Mouse (Mus musculus): ENCODE data around the gene P2ry14. TPM values are rescaled to one million over a fixed set of nuclear protein-coding genes. Genes with fewer than 3 reads are reported as not detected.
"Not testable (repeated sequence)": the region's sequence is repeated elsewhere in the genome, so short reads cannot be mapped to it uniquely, and the experiment has no call there.

The P2ry14 gene
- polyA plus RNA-seq, 1 experiment from 2014 or later, result 1.7 TPM

- Histone ChIP-seq H3K4me1 (peaks cover 14% of the 10 kb centered on the region), H3K9me3 (replicated peaks) (no peaks in the 10 kb centered on the region), H3K27ac (replicated peaks) (no peak overlapping the region), H3K4me3 (no peak overlapping the region), H3K36me3 (no peaks in the 10 kb centered on the region), H3K27me3 (ENCODE audit: low read depth, poor library complexity, severe bottlenecking) (no peaks in the 10 kb centered on the region)
- WGBS, result 17% methylated on average over 6 of the region's 6 CpGs
- no peak for DNase-seq (ENCODE audit: low spot score)
These were observed 73.0 kb downstream of the P2ry14 start for GRCm38 (mm10) chr3:59080293-59080916.

DNA sequence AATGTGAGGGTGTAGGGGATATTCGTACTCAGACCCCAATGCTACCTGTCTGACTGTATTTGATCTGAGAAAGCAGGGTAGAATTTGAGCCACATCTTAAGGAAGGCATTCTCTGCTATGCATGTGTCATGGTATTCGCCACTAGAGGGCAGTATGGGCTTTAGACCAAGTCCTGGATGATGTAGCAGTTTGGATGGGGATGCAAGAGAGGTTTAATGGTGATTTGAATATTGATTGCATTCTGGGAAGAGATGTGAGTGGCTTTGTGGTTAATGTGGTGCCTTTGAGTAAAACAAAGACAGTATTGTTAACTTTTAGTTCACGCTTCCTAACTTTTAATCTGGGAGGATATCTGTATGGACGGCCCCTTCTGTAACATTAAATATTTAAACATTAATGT lies 74.1 kb downstream of the P2ry14 start:
- Histone ChIP-seq H3K4me3 (no peak overlapping the region), H3K9me3 (replicated peaks) (no peaks in the 10 kb centered on the region), H3K4me1 (peaks cover 14% of the 10 kb centered on the region), H3K27ac (replicated peaks) (no peak overlapping the region), H3K36me3 (no peaks in the 10 kb centered on the region), H3K27me3 (ENCODE audit: low read depth, poor library complexity, severe bottlenecking) (no peaks in the 10 kb centered on the region)
- DNase-seq (ENCODE audit: low spot score), result peak; percentile 50
- 43% methylated on average over 4 of the region's 4 CpGs for WGBS

- no peaks in the 10 kb centered on the region for H3K27me3 ChIP-seq (ENCODE audit: low read depth, poor library complexity, severe bottlenecking)
- H3K27ac ChIP-seq (replicated peaks), result no peak overlapping the region
- H3K36me3 ChIP-seq, result no peaks in the 10 kb centered on the region
- peaks cover 14% of the 10 kb centered on the region for H3K4me1 ChIP-seq
- H3K9me3 ChIP-seq (replicated peaks), result no peaks in the 10 kb centered on the region
- WGBS, result 83% methylated on average over 11 of the region's 11 CpGs
- H3K4me3 ChIP-seq, result no peak overlapping the region
- no peak for DNase-seq (ENCODE audit: low spot score)
These were observed 74.8 kb downstream of the P2ry14 start for GRCm38 (mm10) chr3:59078585-59078984.

GRCm38 (mm10) chr3:59077278-59077677 lies 76.1 kb downstream of the P2ry14 start:
- Histone ChIP-seq H3K4me1 (peaks cover 14% of the 10 kb centered on the region), H3K27me3 (ENCODE audit: low read depth, poor library complexity, severe bottlenecking) (no peaks in the 10 kb centered on the region), H3K9me3 (replicated peaks) (no peaks in the 10 kb centered on the region), H3K27ac (replicated peaks) (no peak overlapping the region), H3K36me3 (no peaks in the 10 kb centered on the region), H3K4me3 (no peak overlapping the region)
- DNase-seq (ENCODE audit: low spot score), result no peak
- 73% methylated on average over 4 of the region's 4 CpGs for WGBS

- H3K4me3 ChIP-seq; DNase-seq (ENCODE audit: low spot score): not testable (repeated sequence)
- WGBS, result 85% methylated on average over 1 of the region's 1 CpGs
These were observed 84.3 kb downstream of the P2ry14 start for GRCm38 (mm10) chr3:59069071-59069470.

DNA sequence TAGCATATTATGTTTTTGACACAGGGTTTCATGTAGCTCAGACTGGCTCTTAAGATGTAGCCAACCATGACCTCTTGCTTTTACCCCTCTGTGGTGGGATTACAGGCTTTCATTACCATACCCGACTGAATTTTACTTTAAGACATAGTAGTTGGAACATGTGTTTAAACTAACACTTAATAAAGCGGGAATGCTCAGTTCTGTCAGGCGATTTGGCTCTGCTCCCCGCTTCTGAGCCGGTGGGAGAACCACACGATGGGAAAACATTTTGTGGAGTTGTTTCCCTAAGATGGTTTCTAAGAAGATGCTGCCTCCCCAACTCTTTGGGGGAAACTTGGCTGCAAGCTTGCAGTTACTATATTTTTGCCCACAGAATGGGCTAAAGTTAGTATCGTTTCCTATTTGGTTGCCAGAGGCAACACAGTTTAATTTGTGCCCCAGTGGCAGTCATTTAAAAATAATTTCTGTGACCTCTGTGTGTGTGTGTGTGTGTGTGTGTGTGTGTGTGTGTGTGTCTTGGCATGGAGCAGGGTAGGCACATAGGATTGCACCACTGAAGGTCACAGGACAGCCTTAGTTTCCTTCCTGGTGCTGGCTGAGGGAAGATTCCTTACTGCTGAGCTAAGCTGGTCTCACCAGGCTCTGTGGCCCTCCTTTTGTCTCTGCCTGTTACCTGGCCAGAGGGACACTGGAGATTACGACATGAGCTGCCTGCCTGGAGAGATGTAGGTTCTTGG lies 86.7 kb downstream of the P2ry14 start:
- Histone ChIP-seq H3K9me3 (replicated peaks) (no peaks in the 10 kb centered on the region), H3K27ac (replicated peaks) (no peak overlapping the region), H3K27me3 (ENCODE audit: low read depth, poor library complexity, severe bottlenecking) (no peaks in the 10 kb centered on the region), H3K36me3 (no peaks in the 10 kb centered on the region), H3K4me3 (no peak overlapping the region), H3K4me1 (no peaks in the 10 kb centered on the region)
- no peak for DNase-seq (ENCODE audit: low spot score)
- 84% methylated on average over 8 of the region's 8 CpGs for WGBS

More at GRCm38 (mm10) chr3:59069071-59069470, 84.3 kb downstream of the P2ry14 start:
- not testable (repeated sequence) for H3K27ac ChIP-seq (replicated peaks); H3K9me3 ChIP-seq (replicated peaks); H3K27me3 ChIP-seq (ENCODE audit: low read depth, poor library complexity, severe bottlenecking); H3K36me3 ChIP-seq; H3K4me1 ChIP-seq

DNA sequence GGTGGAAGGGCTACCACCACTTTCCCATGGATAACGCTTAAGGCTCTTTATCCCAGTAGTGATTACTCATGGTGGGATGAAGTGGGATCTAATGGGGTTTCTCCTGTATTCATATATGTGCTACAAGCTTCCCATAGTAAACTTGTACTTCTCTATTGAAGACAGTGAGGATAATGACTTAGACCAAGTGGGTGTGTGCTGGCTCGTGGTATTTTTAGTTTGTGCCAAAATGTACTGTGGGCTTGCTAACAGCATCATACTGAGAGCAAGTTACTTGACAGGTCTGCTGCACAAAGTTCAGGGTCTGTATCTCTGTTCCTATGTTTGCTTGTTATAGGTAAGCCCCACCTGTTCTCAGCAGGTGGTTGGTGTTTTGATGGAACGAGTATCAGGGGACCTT lies 87.5 kb downstream of the P2ry14 start:
- Histone ChIP-seq H3K27me3 (ENCODE audit: low read depth, poor library complexity, severe bottlenecking) (no peaks in the 10 kb centered on the region), H3K4me1 (no peaks in the 10 kb centered on the region), H3K27ac (replicated peaks) (no peak overlapping the region), H3K4me3 (no peak overlapping the region), H3K9me3 (replicated peaks) (no peaks in the 10 kb centered on the region), H3K36me3 (no peaks in the 10 kb centered on the region)
- DNase-seq (ENCODE audit: low spot score), result no peak
- 92% methylated on average over 3 of the region's 3 CpGs for WGBS

Other genes starting within 250 kb of the P2ry14 start
- gene Med12l, start 147.8 kb downstream of the P2ry14 start, polyA plus RNA-seq (2016; fragmentation: Nextera tagmentation; extraction: Ambion mirVana), result 2.3 and 2.7 TPM in 2 replicates
- gene Gpr171, start 51.8 kb downstream of the P2ry14 start, polyA plus RNA-seq (2016; fragmentation: Nextera tagmentation; extraction: Ambion mirVana), result 1.0 and 1.2 TPM in 2 replicates
- 0.12 and 0.16 TPM in 2 replicates for gene Gpr87, start 41.5 kb upstream of the P2ry14 start, polyA plus RNA-seq (2016; fragmentation: Nextera tagmentation; extraction: Ambion mirVana)
- gene P2ry13, start 57.3 kb upstream of the P2ry14 start, polyA plus RNA-seq (2016; fragmentation: Nextera tagmentation; extraction: Ambion mirVana), result 0.51 and 0.62 TPM in 2 replicates
- gene P2ry12, start 109.3 kb upstream of the P2ry14 start, polyA plus RNA-seq (2016; fragmentation: Nextera tagmentation; extraction: Ambion mirVana), result 0.70 and 1.9 TPM in 2 replicates
- 2.8 and 3.5 TPM in 2 replicates for gene Igsf10, start 190.8 kb upstream of the P2ry14 start, polyA plus RNA-seq (2016; fragmentation: Nextera tagmentation; extraction: Ambion mirVana)